Mouse (Mus musculus) heart, postnatal 0 days (tissue): ENCODE results near the gene H3f3b. TPM values are rescaled to one million over a fixed set of nuclear protein-coding genes. Genes with fewer than 3 reads are reported as not detected.

ENCODE experiments used
- ATAC-seq: fragments of 200-750 bp; cut with Nextera tagmentation; 2 replicates; pipeline ENCODE4 v1.8.0; 2017; ENCODE audit warnings: low read depth, moderate number of reproducible peaks, moderate library complexity; ENCODE audit not compliant: insufficient read depth
- DNase-seq: peaks from one replicate; pipeline ENCODE4 v3.0.0-alpha.2; 2016; ENCODE audit warnings: low spot score
- H3K27ac ChIP-seq: fragments of 300-500 bp; sonication (generic); 2 replicates; pipeline ENCODE4 v1.5.1; 2014; ENCODE audit warnings: low read depth, mild to moderate bottlenecking
- H3K27me3 ChIP-seq: fragments of 300-500 bp; sonication (generic); 2 replicates; pipeline ENCODE4 v1.6.1; 2014; ENCODE audit warnings: low read length, mixed read lengths; ENCODE audit not compliant: control insufficient read depth, insufficient read depth
- H3K36me3 ChIP-seq: fragments of 300-500 bp; sonication (generic); replicated peaks from 2 replicates; pipeline ENCODE4 v1.6.1; 2014; ENCODE audit warnings: low read length, mixed read lengths; ENCODE audit not compliant: control insufficient read depth, insufficient read depth
- H3K4me1 ChIP-seq: fragments of 300-500 bp; sonication (generic); 2 replicates; pipeline ENCODE4 v1.6.1; 2014; ENCODE audit warnings: antibody characterized with exemption; ENCODE audit not compliant: control insufficient read depth, insufficient read depth
- H3K4me2 ChIP-seq: fragments of 300-500 bp; sonication (generic); 2 replicates; pipeline ENCODE4 v1.6.1; 2014; ENCODE audit warnings: low read depth, mild to moderate bottlenecking, low read length, moderate library complexity
- H3K4me3 ChIP-seq: fragments of 300-500 bp; sonication (generic); 2 replicates; pipeline ENCODE4 v1.5.1; 2014; ENCODE audit warnings: low read depth, low read length
- H3K9ac ChIP-seq: fragments of 300-500 bp; sonication (generic); replicated peaks from 2 replicates; pipeline ENCODE4 v1.6.1; 2014; ENCODE audit warnings: low read depth, low read length, mixed read lengths
- H3K9me3 ChIP-seq: fragments of 300-500 bp; sonication (generic); replicated peaks from 2 replicates; pipeline ENCODE4 v1.6.1; 2016; ENCODE audit warnings: low read length; ENCODE audit not compliant: control insufficient read depth
- CTCF ChIP-seq: IDR thresholded peaks from 2 replicates; pipeline ENCODE4 v1.5.1; 2016; ENCODE audit warnings: antibody characterized with exemption, control low read depth, low read depth
- EP300 ChIP-seq: IDR thresholded peaks from 2 replicates; pipeline ENCODE4 v1.6.1; 2016; ENCODE audit warnings: antibody characterized with exemption, low read depth
- WGBS: fragments of 180-500 bp; shearing (Covaris S2); extraction: QIAGEN DNeasy Blood & Tissue Kit; methylation state at CpG from one replicate; pipeline ENCODE4 v1.1.7; 2014; 5-methylcytosine and 5-hydroxymethylcytosine counted together
- polyA plus RNA-seq: library from polyadenylated mRNA; unstranded; fragments of >200 nt; fragmentation: Nextera tagmentation; extraction: Ambion mirVana; gene quantifications from 2 replicates; pipeline ENCODE4 v1.2.1, GENCODE M21; 2015
- total RNA-seq: library from RNA; depleted of rRNA; stranded (reverse); fragments of >200 nt; gene quantifications from 2 replicates; pipeline ENCODE4 v1.2.3, GENCODE M21; 2014; ENCODE audit warnings: low replicate concordance

Gene H3f3b
- total and polyA plus RNA-seq, 2 experiments from 2014 or later: 365 to 561 TPM

DNA sequence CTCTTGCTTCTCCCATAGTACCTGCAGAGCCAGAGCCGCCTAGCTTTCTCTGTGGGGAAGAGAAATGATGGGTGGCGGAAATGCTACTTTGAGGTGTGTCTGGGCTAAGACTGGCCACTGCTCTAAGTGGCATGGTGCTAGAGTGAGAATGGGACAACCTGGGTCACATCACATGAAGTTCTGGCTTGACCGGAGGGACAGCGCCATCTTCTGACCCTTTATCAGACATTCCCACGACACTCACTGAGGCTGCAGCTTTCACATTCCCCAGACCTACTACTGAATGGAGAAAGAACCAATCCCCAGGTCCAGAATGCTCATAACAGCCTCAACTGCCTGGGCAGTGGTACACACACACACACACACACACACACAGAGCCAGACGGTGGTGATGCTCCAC lies 9.7 kb downstream of the H3f3b start:
- Histone ChIP-seq H3K4me1 (no peaks in the 10 kb centered on the region; the same call in 1 of the 2 replicates), H3K4me2 (no peak overlapping the region), H3K4me3 (no peak overlapping the region), H3K9me3 (no peaks in the 10 kb centered on the region), H3K9ac (no peak overlapping the region), H3K36me3 (peaks cover 18% of the 10 kb centered on the region), H3K27ac (no peak overlapping the region), H3K27me3 (no peaks in the 10 kb centered on the region)
- peak; percentile 50; the same call in 1 of the 2 replicates for TF ChIP-seq CTCF
- no peak for TF ChIP-seq EP300
- DNase-seq: peak; percentile 44
- ATAC-seq: peak; percentile 34
- WGBS: 25% methylated on average over 6 of the region's 6 CpGs

DNA sequence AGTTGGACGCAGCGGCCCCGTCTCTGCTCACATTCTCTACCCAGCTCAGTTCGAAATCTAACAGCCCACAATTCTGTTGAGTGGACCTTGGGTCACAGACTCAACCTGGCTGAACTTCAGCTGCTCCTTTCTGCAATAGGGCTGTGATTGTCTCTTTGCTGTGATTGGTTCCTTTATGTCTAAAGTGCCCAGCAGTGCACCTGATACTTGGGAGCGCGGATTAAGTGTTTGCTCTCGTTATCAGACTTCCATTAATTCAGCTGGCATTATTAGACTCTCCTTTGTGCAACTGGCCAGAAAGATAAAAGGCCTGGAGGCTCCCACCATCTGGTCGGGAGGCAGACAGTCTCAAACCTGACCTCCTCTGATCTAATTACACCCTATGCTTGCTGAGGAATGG lies 12.9 kb downstream of the H3f3b start:
- WGBS: 55% methylated on average over 8 of the region's 8 CpGs

DNA sequence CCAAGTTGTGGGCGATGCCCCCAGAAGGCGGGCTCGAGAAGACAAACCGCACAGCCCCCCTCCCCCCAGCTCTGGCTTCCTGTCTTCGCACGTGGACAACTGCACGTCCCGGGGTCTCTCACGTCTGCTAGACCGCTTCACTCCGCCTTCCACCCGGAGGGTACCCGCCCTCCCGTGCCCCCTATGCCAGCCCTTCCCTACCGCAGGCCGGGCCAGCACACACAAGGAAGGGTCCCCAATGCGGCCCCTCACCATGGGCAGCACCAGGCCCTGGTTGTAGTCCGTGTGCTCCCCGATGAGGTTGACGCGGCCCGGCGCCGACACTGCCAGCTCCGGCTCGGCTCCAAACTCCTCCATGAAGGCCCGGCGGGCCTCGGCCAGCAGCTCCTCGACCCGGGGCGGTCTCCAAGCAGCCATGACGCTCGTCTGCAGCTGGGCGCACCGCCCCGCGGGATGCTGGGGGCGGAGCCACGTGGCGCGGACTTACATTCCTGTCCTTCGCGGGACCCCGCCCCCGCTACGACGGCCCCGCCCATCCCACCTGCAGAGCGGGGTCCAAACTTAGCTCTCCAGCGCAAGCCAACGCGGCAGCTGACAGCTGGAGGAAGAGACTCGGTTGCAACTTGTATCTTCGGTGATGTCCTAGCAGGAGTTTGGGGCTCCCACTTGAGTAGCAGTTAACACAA lies 15.4 kb downstream of the H3f3b start, which contains the start of gene Galk1:
TSS of gene Galk1 (minus strand) at position 458 of the 686 bp plus-strand sequence.
- Histone ChIP-seq H3K36me3 (peaks cover 22% of the 10 kb centered on the region), H3K4me2 (peak within 1 kb of the TSS; percentile 80), H3K9me3 (no peaks in the 10 kb centered on the region), H3K9ac (peak within 1 kb of the TSS; percentile 62), H3K27ac (peak within 1 kb of the TSS; percentile 80), H3K4me1 (peaks cover 14% of the 10 kb centered on the region), H3K27me3 (no peaks in the 10 kb centered on the region), H3K4me3 (peak within 1 kb of the TSS; percentile 55)
- under 1% methylated on average over 55 of the region's 55 CpGs for WGBS
- no peak for TF ChIP-seq CTCF
- TF ChIP-seq EP300: no peak
- DNase-seq (peak; percentile 88), ATAC-seq (peak; percentile 94)

More for the DNA sequence above, 12.9 kb downstream of the H3f3b start:
- no peak overlapping the region for H3K4me2 ChIP-seq
- peaks cover 14% of the 10 kb centered on the region for H3K4me1 ChIP-seq
- ATAC-seq: no peak
- no peaks in the 10 kb centered on the region for H3K27me3 ChIP-seq
- DNase-seq: no peak
- no peak overlapping the region for H3K4me3 ChIP-seq
- no peak for TF ChIP-seq EP300
- no peak for TF ChIP-seq CTCF
- peaks cover 6% of the 10 kb centered on the region; the same call in 1 of the 2 replicates for H3K36me3 ChIP-seq
- H3K9ac ChIP-seq: no peak overlapping the region
- H3K27ac ChIP-seq: no peak overlapping the region
- H3K9me3 ChIP-seq: no peaks in the 10 kb centered on the region

DNA sequence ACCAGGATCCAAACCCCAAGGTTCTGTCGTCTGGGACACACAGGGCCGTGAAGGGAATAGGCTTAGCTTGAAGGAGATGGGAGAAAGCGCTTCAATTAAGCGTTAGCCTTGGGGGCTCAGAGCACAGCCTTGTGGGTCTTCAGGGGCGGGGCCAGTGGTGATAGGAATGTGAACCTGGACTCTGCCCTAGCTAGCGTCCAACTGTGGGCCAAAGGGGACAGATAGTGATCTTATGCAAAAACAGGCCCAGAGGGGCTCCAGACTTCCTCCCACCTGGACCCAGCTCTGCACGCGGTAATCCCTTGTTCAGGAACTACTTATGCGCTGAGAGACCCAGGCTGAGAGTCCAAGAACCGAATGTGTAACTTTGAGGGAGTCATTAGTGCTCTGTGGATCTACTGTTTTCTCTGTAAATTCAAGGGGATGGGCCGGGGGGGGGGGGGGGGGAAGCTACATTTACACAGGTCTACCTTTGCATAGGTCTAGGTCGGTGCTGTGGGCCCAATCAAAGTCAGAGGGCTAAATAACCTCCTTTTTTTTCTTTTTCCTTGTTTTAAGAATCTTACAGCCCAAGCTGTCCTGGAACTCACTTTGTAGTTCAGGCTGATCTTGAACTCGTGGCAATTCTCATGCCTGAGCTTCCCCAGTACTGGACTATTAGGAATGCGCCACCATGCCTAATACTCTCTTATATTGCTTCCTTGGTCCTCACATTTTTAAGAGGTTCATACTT lies 16.1 kb downstream of the H3f3b start:
- peak overlapping the region; percentile 62 for H3K9ac ChIP-seq
- H3K4me3 ChIP-seq: peak overlapping the region; percentile 55
- peak overlapping the region; percentile 80 for H3K4me2 ChIP-seq
- no peaks in the 10 kb centered on the region for H3K27me3 ChIP-seq
- no peak for DNase-seq
- TF ChIP-seq CTCF: no peak
- H3K9me3 ChIP-seq: no peaks in the 10 kb centered on the region
- no peak for ATAC-seq
- peaks cover 14% of the 10 kb centered on the region for H3K4me1 ChIP-seq
- H3K27ac ChIP-seq: peak overlapping the region; percentile 80
- WGBS: 35% methylated on average over 13 of the region's 14 CpGs
- peaks cover 22% of the 10 kb centered on the region for H3K36me3 ChIP-seq

DNA sequence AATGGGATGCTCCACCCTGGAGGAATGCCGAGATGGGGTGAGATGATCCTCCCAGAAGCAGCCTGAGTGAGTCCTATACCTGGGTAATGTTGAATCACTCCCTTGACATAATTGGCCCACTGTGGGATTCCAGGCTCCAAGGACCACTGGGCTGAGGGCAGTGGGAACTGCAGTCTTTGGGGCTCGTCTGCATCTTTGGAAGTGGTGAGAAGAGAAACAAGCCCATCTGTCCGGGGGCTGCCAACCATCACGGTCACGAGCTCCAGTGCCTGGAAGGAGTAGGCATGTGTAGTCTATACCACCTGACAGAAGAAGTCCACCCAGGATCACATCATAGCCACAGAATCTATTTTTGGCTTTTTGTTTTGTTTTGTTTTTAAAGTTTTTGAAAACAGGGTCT lies 16.8 kb downstream of the H3f3b start:
- no peak for DNase-seq
- ATAC-seq: no peak
- TF ChIP-seq CTCF: no peak
- Histone ChIP-seq H3K27me3 (no peaks in the 10 kb centered on the region), H3K9me3 (no peaks in the 10 kb centered on the region), H3K27ac (no peak overlapping the region), H3K4me1 (peaks cover 14% of the 10 kb centered on the region), H3K36me3 (peaks cover 22% of the 10 kb centered on the region), H3K4me2 (no peak overlapping the region), H3K4me3 (no peak overlapping the region), H3K9ac (no peak overlapping the region)
- WGBS: 78% methylated on average over 5 of the region's 5 CpGs
